Mouse (Mus musculus) ES-Bruce4 (cell line): ENCODE measurements around the gene Nrg4.

Source experiments
- CTCF ChIP-seq: IDR thresholded peaks from one replicate; pipeline ENCODE4 v1.8.1; 2011; ENCODE audit warnings: low read depth, low read length
- POLR2A ChIP-seq: IDR thresholded peaks from one replicate; pipeline ENCODE4 v1.8.1; 2011; ENCODE audit warnings: low read length; ENCODE audit not compliant: insufficient read depth

DNA sequence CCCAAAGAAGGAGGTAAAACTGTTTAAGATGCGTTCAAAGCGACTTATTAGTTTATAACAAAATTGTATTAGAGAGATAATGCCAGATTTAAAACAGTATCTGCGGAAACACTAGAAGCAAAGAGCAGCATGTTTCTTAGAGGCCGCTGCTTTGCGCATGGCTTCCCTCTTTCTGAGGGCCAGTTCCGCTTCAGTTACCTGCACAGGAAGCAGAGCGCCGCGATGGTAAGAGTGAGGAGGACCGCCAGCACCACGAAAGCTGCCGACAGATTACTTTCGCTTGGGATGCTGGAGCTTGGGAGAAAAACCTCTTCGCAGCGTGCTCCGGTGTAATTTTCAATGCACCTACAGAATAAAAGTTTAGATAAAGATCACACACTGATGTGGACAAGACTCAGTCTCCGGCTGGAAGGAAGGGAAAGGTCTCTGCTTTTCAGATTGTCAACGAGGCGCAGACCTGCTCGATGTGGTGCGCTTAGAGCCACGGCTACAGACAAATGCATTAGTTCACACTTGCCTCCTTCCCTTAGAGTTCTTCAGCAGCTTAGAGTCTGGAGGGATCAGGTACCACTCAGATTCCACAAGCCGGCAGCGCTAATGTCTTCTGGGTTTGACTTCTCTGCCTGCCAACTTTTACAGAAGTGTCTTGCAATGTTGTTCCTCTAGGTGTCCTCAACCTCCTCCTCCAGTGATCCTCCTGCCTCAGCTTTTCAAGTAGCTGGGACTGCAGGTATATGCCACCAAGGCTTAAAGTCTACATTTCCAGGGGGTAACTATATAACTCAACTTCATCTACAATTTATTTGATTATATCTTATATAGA lies 84.6 kb downstream of the Nrg4 start:
- peak; percentile 0 for TF ChIP-seq CTCF
- TF ChIP-seq POLR2A: no peak
